Mouse (Mus musculus): ENCODE measurements around the gene Eif3b.

DNA sequence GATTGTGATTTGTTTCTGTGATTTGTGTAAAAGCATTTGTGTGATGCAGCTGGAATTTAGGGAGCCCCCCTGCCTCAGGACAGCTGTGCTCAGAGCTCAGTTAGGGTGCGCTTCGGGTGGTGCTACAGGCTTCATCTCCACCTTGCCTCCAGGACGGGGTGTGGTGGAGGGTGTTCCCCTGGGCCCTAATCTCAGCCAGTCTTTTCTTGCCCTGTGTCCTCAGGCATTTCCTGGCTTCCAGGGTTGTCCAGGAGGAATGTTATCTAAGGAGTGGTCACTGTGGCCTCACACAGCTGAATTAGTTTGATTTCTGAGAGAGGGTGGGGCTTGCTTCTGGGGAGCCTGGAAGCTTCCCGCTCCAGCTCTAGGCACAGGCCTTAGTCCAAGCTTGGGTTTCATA, 24.9 kb downstream of the Eif3b start:
- TF ChIP-seq POLR2A (IDR thresholded peaks at IDR 0.05; ENCODE audit: insufficient read length, low read depth), result no peak
- TF ChIP-seq MAX (IDR thresholded peaks at IDR 0.05; ENCODE audit: low read depth), result no peak
- no peak for TF ChIP-seq E2F4 (IDR thresholded peaks at IDR 0.05; ENCODE audit: insufficient read depth)
- TF ChIP-seq POLR2AphosphoS2 (IDR thresholded peaks at IDR 0.05; ENCODE audit: insufficient read length, low read depth), result no peak
- no peak for TF ChIP-seq CEBPB (IDR thresholded peaks at IDR 0.05; ENCODE audit: insufficient read depth, poor library complexity, severe bottlenecking)
- no peak for TF ChIP-seq REST (IDR thresholded peaks at IDR 0.05; ENCODE audit: insufficient read depth, insufficient read length)

Measured in myocyte (in vitro differentiated cells).